Mouse (Mus musculus) spleen, adult 2 months (tissue): Measurements from ENCODE around the gene Spata1. TPM values are rescaled to one million over a fixed set of nuclear protein-coding genes. Genes with fewer than 3 reads are reported as not detected.
"Not testable (repeated sequence)": the region's sequence is repeated elsewhere in the genome, so short reads cannot be mapped to it uniquely, and the experiment has no call there.

Experiments used
- DNase-seq, 2 experiments: peaks; one replicate each; pipeline versions ENCODE4 v3.0.0 to v3.0.0-alpha.2; 2012 to 2021; ENCODE audit warnings: low spot score in 2 of 2, low read depth in 1 of 2
- H3K27ac ChIP-seq: fragments of 200-500 bp; 2 replicates; pipeline ENCODE4 v1.5.1; 2012; ENCODE audit warnings: low read length, inconsistent platforms; ENCODE audit not compliant: insufficient read depth
- H3K27me3 ChIP-seq: fragments of 200-500 bp; 2 replicates; pipeline ENCODE4 v1.6.1; 2012; ENCODE audit warnings: mild to moderate bottlenecking, moderate library complexity, low read length, inconsistent platforms; ENCODE audit not compliant: control insufficient read depth, insufficient read depth
- H3K36me3 ChIP-seq: fragments of 200-500 bp; 2 replicates; pipeline ENCODE4 v1.6.1; 2012; ENCODE audit warnings: mild to moderate bottlenecking, low read length, inconsistent platforms; ENCODE audit not compliant: control insufficient read depth, insufficient read depth
- H3K4me1 ChIP-seq: fragments of 200-500 bp; 2 replicates; pipeline ENCODE4 v1.6.1; 2011; ENCODE audit warnings: inconsistent platforms; ENCODE audit not compliant: control insufficient read depth, insufficient read depth, insufficient read length
- H3K4me3 ChIP-seq: fragments of 200-500 bp; 2 replicates; pipeline ENCODE4 v1.5.1; 2011; ENCODE audit warnings: mild to moderate bottlenecking, inconsistent platforms; ENCODE audit not compliant: insufficient read depth, insufficient read length; ENCODE audit errors: extremely low read depth
- CTCF ChIP-seq: fragments of 200-500 bp; IDR thresholded peaks from 2 replicates; pipeline ENCODE4 v1.5.1; 2011; ENCODE audit warnings: mild to moderate bottlenecking, inconsistent platforms; ENCODE audit not compliant: insufficient read depth, insufficient read length, insufficient replicate concordance; ENCODE audit errors: extremely low read depth
- POLR2A ChIP-seq: fragments of 200-500 bp; IDR thresholded peaks from 2 replicates; pipeline ENCODE4 v1.6.1; 2011; ENCODE audit warnings: low read depth, low read length, inconsistent platforms
- WGBS: fragments of 180-500 bp; shearing (Covaris S2); methylation state at CpG from one replicate; pipeline ENCODE4 v1.1.7; 2018; 5-methylcytosine and 5-hydroxymethylcytosine counted together
- polyA plus RNA-seq: library from polyadenylated mRNA; depleted of rRNA; stranded (reverse); fragments of >200 nt; gene quantifications from 2 replicates; pipeline ENCODE4 v1.2.3, GENCODE M21; 2012

Spata1 gene
- polyA plus RNA-seq, 1 experiment, result 0.78 TPM

- WGBS, result 91% methylated on average over 11 of the region's 11 CpGs
- TF ChIP-seq CTCF, result no peak
- no peak for TF ChIP-seq POLR2A
- no peak overlapping the region for H3K4me3 ChIP-seq
- no peaks in the 10 kb centered on the region for H3K4me1 ChIP-seq
- H3K27me3 ChIP-seq, result no peaks in the 10 kb centered on the region
- H3K27ac ChIP-seq, result no peak overlapping the region
- H3K36me3 ChIP-seq, result peaks cover 2% of the 10 kb centered on the region; the same call in 1 of the 2 replicates
- no peak for DNase-seq
Observed at GRCm38 (mm10) chr3:146435533-146435932, 64.0 kb downstream of the Spata1 start.

GRCm38 (mm10) chr3:146434686-146435085 lies 64.9 kb downstream of the Spata1 start:
- Histone ChIP-seq H3K4me3 (no peak overlapping the region), H3K27me3 (no peaks in the 10 kb centered on the region), H3K36me3 (peaks cover 2% of the 10 kb centered on the region; the same call in 1 of the 2 replicates), H3K4me1 (no peaks in the 10 kb centered on the region), H3K27ac (no peak overlapping the region)
- 96% methylated on average over 8 of the region's 8 CpGs for WGBS
- DNase-seq, result no peak
- TF ChIP-seq POLR2A, result no peak
- TF ChIP-seq CTCF, result no peak

GRCm38 (mm10) chr3:146433681-146434350 lies 65.7 kb downstream of the Spata1 start:
- H3K27ac ChIP-seq, result no peak overlapping the region
- H3K4me3 ChIP-seq, result no peak overlapping the region
- H3K36me3 ChIP-seq, result peaks cover 2% of the 10 kb centered on the region; the same call in 1 of the 2 replicates
- no peaks in the 10 kb centered on the region for H3K27me3 ChIP-seq
- WGBS, result 90% methylated on average over 14 of the region's 14 CpGs
- no peak for TF ChIP-seq CTCF
- no peak for TF ChIP-seq POLR2A
- no peaks in the 10 kb centered on the region for H3K4me1 ChIP-seq
- no peak for DNase-seq

- H3K4me3 ChIP-seq, H3K36me3 ChIP-seq, DNase-seq, H3K4me1 ChIP-seq, H3K27ac ChIP-seq, H3K27me3 ChIP-seq: not testable (repeated sequence)
- WGBS, result 93% methylated on average over 11 of the region's 11 CpGs
Observed at GRCm38 (mm10) chr3:146433063-146433462, 66.5 kb downstream of the Spata1 start.

GRCm38 (mm10) chr3:146426489-146426888 lies 73.1 kb downstream of the Spata1 start:
- H3K4me1 ChIP-seq, result no peaks in the 10 kb centered on the region
- H3K27ac ChIP-seq, result no peak overlapping the region
- H3K36me3 ChIP-seq, result peaks cover 2% of the 10 kb centered on the region; the same call in 1 of the 2 replicates
- no peak for DNase-seq
- no peaks in the 10 kb centered on the region for H3K27me3 ChIP-seq
- WGBS, result 97% methylated on average over 8 of the region's 8 CpGs
- H3K4me3 ChIP-seq, result no peak overlapping the region
- no peak for TF ChIP-seq POLR2A
- TF ChIP-seq CTCF, result no peak

GRCm38 (mm10) chr3:146425902-146426301 lies 73.7 kb downstream of the Spata1 start:
- Histone ChIP-seq H3K27me3 (no peaks in the 10 kb centered on the region), H3K27ac (no peak overlapping the region), H3K36me3 (peaks cover 2% of the 10 kb centered on the region; the same call in 1 of the 2 replicates), H3K4me1 (no peaks in the 10 kb centered on the region), H3K4me3 (no peak overlapping the region)
- DNase-seq, result no peak
- WGBS, result 93% methylated on average over 7 of the region's 7 CpGs
- TF ChIP-seq POLR2A (no peak), CTCF (no peak)

- no peaks in the 10 kb centered on the region for H3K36me3 ChIP-seq
- H3K4me1 ChIP-seq, result no peaks in the 10 kb centered on the region
- H3K27me3 ChIP-seq, result no peaks in the 10 kb centered on the region
- no peak overlapping the region for H3K27ac ChIP-seq
- DNase-seq, result no peak
- 91% methylated on average over 7 of the region's 7 CpGs for WGBS
- TF ChIP-seq CTCF (no peak), POLR2A (no peak)
- H3K4me3 ChIP-seq, result no peak overlapping the region
Observed at GRCm38 (mm10) chr3:146424306-146424900, 75.2 kb downstream of the Spata1 start.
